Mouse (Mus musculus): ENCODE results near the gene Lrpprc.

- no peak for TF ChIP-seq EP300 (IDR thresholded peaks at IDR 0.05; ENCODE audit: low read depth)
- no peak for TF ChIP-seq CTCF (IDR thresholded peaks at IDR 0.05; ENCODE audit: low read depth)
Observed at GRCm38 (mm10) chr17:84693741-84694140, 96.8 kb downstream of the Lrpprc start.
